Mouse (Mus musculus): ENCODE results near the gene Ssr3. TPM values are rescaled to one million over a fixed set of nuclear protein-coding genes. Genes with fewer than 3 reads are reported as not detected.

The Ssr3 gene
- polyA plus RNA-seq, 1 experiment, result 69.4 TPM

DNA sequence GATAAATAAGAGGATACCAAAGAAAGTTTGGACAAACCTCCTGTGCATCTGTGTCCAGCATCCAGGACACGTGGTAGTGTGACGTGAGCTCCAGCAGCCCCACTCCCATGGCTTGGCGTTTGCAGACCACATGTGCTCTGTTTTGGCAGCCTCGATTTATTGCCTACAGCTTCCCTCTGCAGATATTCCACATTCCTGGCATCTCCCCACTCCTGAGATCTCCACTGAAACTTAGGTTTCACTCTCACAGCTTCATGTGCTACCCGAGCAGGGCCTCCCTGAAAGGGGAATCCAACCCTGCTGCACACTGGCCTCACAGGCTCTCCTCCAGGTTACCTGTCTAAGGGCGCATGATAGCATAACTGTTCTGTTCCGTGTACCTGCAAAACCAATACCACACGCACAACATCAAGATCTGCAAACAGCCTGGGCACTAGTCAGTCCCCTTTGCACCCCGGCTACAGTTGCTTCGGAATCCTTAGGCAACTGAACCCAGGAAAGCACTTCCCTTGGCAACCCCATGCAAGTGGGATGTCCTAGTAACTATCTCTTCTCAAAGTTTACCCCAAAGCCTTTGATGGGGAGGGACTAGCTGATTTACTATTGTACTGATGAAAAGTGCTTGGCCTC, 54.5 kb downstream of the Ssr3 start:
- no peak overlapping the region for H3K4me3 ChIP-seq (replicated peaks; ENCODE audit: extremely low read depth, low read depth, low read length)
- DNase-seq, result no peak
- TF ChIP-seq POLR2A (IDR thresholded peaks at IDR 0.05; ENCODE audit: borderline replicate concordance, extremely low read depth, low read depth, low read length) (no peak), CTCF (IDR thresholded peaks at IDR 0.05; ENCODE audit: insufficient read depth, low read length) (no peak)
- H3K4me1 ChIP-seq (ENCODE audit: control insufficient read depth, insufficient read depth, low read length), result no peaks in the 10 kb centered on the region
- 74% methylated on average over 10 of the region's 10 CpGs for WGBS

Other genes starting within 250 kb of the Ssr3 start
- 4.7 and 5.7 TPM in 2 replicates for gene Tiparp, start 135.8 kb upstream of the Ssr3 start, polyA plus RNA-seq (2012; rRNA removed)

All from lung, adult 2 months (tissue).